Mouse (Mus musculus) intestine, postnatal 0 days (tissue): Measurements from ENCODE around the gene Bivm. TPM values are rescaled to one million over a fixed set of nuclear protein-coding genes. Genes with fewer than 3 reads are reported as not detected.

Source experiments
- ATAC-seq: fragments of 200-750 bp; cut with Nextera tagmentation; 2 replicates; pipeline ENCODE4 v1.8.0; 2017; ENCODE audit warnings: mild to moderate bottlenecking, moderate TSS enrichment, moderate library complexity
- H3K27ac ChIP-seq: fragments of 300-500 bp; sonication (generic); 2 replicates; pipeline ENCODE4 v1.5.1; 2014; ENCODE audit warnings: mild to moderate bottlenecking, low read depth, low read length, moderate library complexity
- H3K27me3 ChIP-seq: fragments of 300-500 bp; sonication (generic); replicated peaks from 2 replicates; pipeline ENCODE4 v1.6.1; 2014; ENCODE audit warnings: low read length, mixed read lengths; ENCODE audit not compliant: control insufficient read depth, insufficient read depth
- H3K36me3 ChIP-seq: fragments of 300-500 bp; sonication (generic); 2 replicates; pipeline ENCODE4 v1.6.1; 2014; ENCODE audit warnings: mild to moderate bottlenecking, moderate library complexity; ENCODE audit not compliant: control insufficient read depth, insufficient read depth
- H3K4me1 ChIP-seq: fragments of 300-500 bp; sonication (generic); replicated peaks from 2 replicates; pipeline ENCODE4 v1.6.1; 2014; ENCODE audit warnings: antibody characterized with exemption, low read length, mixed read lengths; ENCODE audit not compliant: control insufficient read depth, insufficient read depth
- H3K4me2 ChIP-seq: fragments of 300-500 bp; sonication (generic); replicated peaks from 2 replicates; pipeline ENCODE4 v1.6.1; 2014; ENCODE audit warnings: low read depth, mild to moderate bottlenecking, moderate library complexity
- H3K4me3 ChIP-seq: fragments of 300-500 bp; sonication (generic); 2 replicates; pipeline ENCODE4 v1.5.1; 2014; ENCODE audit warnings: low read depth, low read length
- H3K9ac ChIP-seq: fragments of 300-500 bp; sonication (generic); 2 replicates; pipeline ENCODE4 v1.6.1; 2014; ENCODE audit warnings: mild to moderate bottlenecking, low read depth, low read length
- H3K9me3 ChIP-seq: fragments of 300-500 bp; sonication (generic); 2 replicates; pipeline ENCODE4 v1.6.1; 2016; ENCODE audit warnings: mixed run types; ENCODE audit not compliant: control insufficient read depth
- CTCF ChIP-seq: sonication (generic); IDR thresholded peaks from 2 replicates; pipeline ENCODE4 v1.5.1; 2016; ENCODE audit warnings: low read depth, mild to moderate bottlenecking, control low read depth, antibody characterized with exemption, moderate library complexity
- WGBS: fragments of 180-500 bp; shearing (Covaris S2); extraction: QIAGEN DNeasy Blood & Tissue Kit; methylation state at CpG from one replicate; pipeline ENCODE4 v1.1.7; 2014; 5-methylcytosine and 5-hydroxymethylcytosine counted together
- polyA plus RNA-seq: library from polyadenylated mRNA; unstranded; fragments of >200 nt; fragmentation: Nextera tagmentation; extraction: Ambion mirVana; gene quantifications from 2 replicates; pipeline ENCODE4 v1.2.1, GENCODE M21; 2015

Bivm gene
- 7.4 and 7.6 TPM in 2 replicates for polyA plus RNA-seq

DNA sequence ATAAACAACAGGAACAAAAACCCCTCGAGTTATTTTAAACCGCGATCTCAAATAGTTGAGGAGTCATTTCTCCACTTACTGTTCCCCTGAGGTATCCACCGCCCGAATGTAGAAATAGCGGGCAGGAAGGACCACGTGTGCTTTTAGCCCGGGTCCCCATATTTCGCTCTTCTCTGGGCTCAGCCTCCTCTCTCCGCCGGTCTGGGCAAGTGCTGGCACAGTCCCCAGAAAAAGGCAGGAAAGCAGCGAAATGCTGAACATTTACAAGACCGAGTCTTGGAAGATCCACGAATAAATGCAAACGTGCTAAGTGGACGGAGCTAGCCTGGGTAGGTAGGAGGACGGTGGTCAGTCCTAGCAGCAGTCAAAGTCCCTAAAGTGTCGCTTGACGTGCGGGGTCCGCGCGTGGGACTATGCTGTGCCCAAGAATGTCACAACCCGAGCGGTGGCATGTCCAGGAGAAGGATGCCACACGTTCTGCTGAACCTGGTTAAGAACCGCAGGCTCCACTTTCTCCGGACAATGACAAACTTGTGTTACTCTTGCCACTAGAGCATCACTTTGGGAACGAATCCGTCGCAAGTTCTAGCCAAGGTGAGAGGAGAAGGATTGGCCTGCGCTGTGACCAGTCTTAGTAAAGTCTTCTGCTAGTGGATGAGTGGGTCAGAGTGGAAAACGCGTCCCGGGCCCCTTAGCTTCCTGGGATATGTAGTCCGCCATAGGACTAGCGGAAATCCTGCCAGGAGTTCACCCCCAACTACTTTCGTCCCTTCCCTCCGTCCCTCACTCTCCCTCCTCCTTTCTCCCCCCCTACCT, at the start of gene Bivm, which contains the start of gene Kdelc1:
Gene Bivm, plus strand, starts transcription at position 719 of the 816 bp plus-strand sequence.
Gene Kdelc1, minus strand, starts transcription at position 570 of the 816 bp plus-strand sequence.
- WGBS, result under 1% methylated on average over 39 of the region's 39 CpGs
- peak within 1 kb of the TSS; percentile 86 for H3K4me2 ChIP-seq
- peak; percentile 94 for ATAC-seq
- peak within 1 kb of the TSS; percentile 93 for H3K27ac ChIP-seq
- no peaks in the 10 kb centered on the region for H3K27me3 ChIP-seq
- TF ChIP-seq CTCF, result no peak; the same call in 1 of the 2 replicates
- H3K9ac ChIP-seq, result peak within 1 kb of the TSS; percentile 71
- H3K4me3 ChIP-seq, result peak within 1 kb of the TSS; percentile 73
- no peaks in the 10 kb centered on the region for H3K4me1 ChIP-seq
- peaks cover 21% of the 10 kb centered on the region for H3K36me3 ChIP-seq
- no peaks in the 10 kb centered on the region for H3K9me3 ChIP-seq

DNA sequence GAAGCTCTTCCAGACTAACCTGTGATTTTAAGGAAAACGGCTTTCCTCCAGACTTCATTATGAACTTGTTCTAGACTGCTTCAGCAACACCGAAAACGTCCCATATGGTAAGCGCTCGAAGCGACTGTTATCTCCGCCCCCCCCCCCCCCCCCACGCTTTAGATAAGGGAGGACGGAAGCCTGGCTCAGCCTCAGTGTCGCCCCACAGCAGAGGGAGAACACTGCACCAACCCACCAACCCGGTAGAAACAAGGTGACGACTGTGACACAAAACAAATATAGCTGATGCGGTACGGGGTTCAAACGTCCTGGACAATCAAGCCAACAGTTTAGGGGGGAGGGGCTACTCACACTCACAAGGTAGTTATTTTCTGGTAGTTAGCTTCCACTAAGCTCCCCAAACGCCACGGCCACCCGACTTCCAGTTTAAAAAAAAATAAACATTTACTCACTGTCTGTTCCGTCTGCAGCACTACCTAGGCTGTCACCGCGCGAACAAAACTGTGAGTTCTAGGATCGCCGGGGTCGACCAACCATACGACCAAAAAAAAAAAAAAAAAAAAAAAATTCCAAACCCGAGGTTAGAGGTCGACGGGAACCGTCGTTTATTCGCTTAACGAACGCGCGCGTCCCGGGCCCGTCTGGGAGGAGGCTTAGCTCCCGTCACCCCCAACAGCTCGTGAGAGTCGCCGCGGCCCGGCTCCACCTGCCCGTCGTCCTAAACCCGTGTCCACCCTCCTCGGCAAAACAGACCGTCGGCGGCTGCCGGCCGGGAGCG, 17.1 kb upstream of the Bivm start:
- Histone ChIP-seq H3K4me3 (peak overlapping the region; percentile 69), H3K9ac (peak overlapping the region; percentile 66), H3K27ac (peak overlapping the region; percentile 91), H3K27me3 (no peaks in the 10 kb centered on the region), H3K36me3 (peaks cover 7% of the 10 kb centered on the region), H3K4me2 (peak overlapping the region; percentile 70), H3K4me1 (no peaks in the 10 kb centered on the region), H3K9me3 (no peaks in the 10 kb centered on the region)
- ATAC-seq, result peak; percentile 81
- 0% methylated on average over 55 of the region's 55 CpGs for WGBS
- TF ChIP-seq CTCF, result 0 out of 2 replicates have a peak, but pooled peaks have one; percentile 6

DNA sequence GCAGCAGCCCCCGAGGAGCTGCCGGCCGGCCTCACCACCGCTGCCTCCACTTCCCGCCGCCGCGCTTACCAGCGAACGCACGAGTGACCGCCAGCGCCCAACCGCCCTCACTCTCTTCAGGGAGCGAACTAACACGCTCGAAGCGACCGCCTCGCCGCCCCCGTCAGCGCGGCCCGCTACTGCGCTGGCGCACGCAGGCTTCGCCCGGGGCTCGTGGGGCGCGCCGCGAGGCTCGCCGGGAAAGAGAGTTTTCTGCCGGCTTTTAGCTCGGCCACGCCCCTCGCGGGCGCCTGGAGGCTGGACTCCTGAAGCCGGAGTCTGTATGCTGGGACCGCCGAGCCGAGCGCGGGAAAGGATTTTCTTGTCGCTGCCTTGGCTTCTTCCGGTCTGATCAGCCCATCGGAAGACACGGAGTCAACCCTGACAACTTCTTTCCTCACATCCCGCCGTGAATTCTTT, 16.5 kb upstream of the Bivm start, which contains the start of gene Tex30:
Gene Tex30, minus strand, starts transcription at position 183 of the 459 bp plus-strand sequence.
- WGBS, result under 1% methylated on average over 47 of the region's 55 CpGs
- Histone ChIP-seq H3K27me3 (no peaks in the 10 kb centered on the region), H3K27ac (peak within 1 kb of the TSS; percentile 91), H3K9me3 (no peaks in the 10 kb centered on the region), H3K4me3 (peak within 1 kb of the TSS; percentile 69), H3K4me1 (no peaks in the 10 kb centered on the region), H3K4me2 (peak within 1 kb of the TSS; percentile 70), H3K36me3 (peaks cover 6% of the 10 kb centered on the region), H3K9ac (peak within 1 kb of the TSS; percentile 66)
- ATAC-seq, result peak; percentile 98
- TF ChIP-seq CTCF, result 0 out of 2 replicates have a peak, but pooled peaks have one; percentile 8

DNA sequence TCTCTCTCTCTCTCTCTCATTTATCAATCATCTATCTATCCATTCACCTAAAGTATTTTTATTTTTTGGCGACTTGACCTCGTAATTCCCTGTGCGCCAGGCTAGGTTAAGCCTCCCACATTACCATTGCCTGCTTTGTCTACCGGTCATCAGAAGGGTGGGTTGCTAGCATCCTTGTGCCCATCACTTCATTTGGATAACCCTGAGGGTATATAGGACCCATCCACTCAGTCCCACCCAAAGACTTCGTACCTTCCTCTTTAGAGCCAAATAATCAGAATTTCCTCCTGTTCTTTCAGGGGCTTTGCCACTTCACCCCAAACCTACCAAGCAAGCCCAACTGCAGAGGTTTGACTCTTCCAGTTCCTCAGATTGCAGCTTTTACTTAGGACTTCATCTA, 15.8 kb upstream of the Bivm start:
- TF ChIP-seq CTCF, result no peak
- peak overlapping the region; percentile 69 for H3K4me3 ChIP-seq
- H3K27ac ChIP-seq, result no peak overlapping the region
- 9% methylated on average over 5 of the region's 5 CpGs for WGBS
- H3K4me2 ChIP-seq, result peak overlapping the region; percentile 70
- H3K27me3 ChIP-seq, result no peaks in the 10 kb centered on the region
- no peaks in the 10 kb centered on the region for H3K4me1 ChIP-seq
- no peak for ATAC-seq
- no peak overlapping the region for H3K9ac ChIP-seq
- H3K9me3 ChIP-seq, result no peaks in the 10 kb centered on the region
- peaks cover 8% of the 10 kb centered on the region for H3K36me3 ChIP-seq

DNA sequence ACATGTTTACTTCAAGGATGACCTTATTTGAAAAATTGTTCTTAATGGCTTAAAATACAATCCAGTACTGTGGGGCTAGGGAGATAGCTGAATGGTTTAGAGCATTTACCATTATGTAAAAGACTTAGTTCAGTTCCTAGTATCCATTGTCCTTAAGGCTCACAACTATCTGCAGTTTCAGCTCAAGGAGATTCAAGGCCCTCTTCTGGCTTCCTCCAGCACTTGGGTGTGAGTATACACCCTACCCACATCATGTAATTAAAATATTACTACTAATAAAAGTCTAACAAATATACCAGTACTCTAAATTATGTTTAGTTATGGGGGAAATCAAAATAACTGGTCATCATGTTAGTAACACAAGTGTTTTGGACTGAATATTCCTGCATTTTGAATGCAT, 1.2 kb upstream of the Bivm start:
- TF ChIP-seq CTCF, result no peak
- H3K4me3 ChIP-seq, result no peak overlapping the region
- H3K27ac ChIP-seq, result no peak overlapping the region
- H3K9me3 ChIP-seq, result no peaks in the 10 kb centered on the region
- ATAC-seq, result no peak
- H3K27me3 ChIP-seq, result no peaks in the 10 kb centered on the region
- no peak overlapping the region for H3K9ac ChIP-seq
- peaks cover 19% of the 10 kb centered on the region for H3K36me3 ChIP-seq
- peak overlapping the region; percentile 86 for H3K4me2 ChIP-seq
- no peaks in the 10 kb centered on the region for H3K4me1 ChIP-seq
